Mouse (Mus musculus): ENCODE results near the gene Rasip1.
A peak's percentile ranks its signal among the peaks of the same experiment; 100 is the strongest.

Gene Rasip1

DNA sequence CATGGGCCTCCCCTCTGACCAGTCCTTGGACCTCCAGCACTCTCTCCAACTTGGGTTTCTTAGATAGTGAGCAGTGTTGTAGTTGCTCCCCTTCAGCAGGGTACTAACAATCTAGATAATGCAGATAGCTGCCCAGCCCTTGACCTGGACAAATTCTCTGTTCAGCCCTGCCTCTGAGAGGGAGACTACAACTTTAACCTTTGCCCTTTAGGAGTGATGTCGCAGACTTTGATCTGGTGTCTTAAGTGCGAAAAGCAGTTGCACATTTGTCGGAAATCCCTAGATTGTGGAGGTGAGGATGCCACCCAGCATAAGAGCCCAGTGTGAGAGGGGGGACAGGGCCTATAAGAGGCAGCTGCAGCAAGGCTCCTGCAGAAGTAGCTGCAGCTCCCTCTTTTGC, 2.6 kb upstream of the Rasip1 start:
- DNase-seq (ENCODE audit: low spot score), result no peak

DNA sequence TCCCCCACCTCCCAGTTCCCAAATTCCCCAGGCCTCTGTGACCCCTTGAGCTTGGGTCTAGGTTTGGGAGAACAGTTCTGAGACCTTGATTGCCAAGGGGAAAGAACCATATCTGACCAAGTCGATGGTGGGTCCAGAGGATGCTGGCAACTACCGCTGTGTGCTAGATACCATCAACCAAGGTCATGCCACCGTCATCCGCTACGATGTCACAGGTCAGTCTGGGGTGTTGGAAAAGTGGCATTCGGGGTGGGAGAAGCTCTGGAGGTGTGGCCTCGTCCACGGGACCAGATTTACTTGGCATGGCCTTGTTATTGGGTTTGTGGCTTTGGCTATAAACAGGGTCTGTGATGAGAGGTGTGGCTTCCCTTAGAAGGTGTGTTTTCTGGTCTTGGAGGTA, 1.8 kb upstream of the Rasip1 start:
- DNase-seq (ENCODE audit: low spot score), result no peak

DNA sequence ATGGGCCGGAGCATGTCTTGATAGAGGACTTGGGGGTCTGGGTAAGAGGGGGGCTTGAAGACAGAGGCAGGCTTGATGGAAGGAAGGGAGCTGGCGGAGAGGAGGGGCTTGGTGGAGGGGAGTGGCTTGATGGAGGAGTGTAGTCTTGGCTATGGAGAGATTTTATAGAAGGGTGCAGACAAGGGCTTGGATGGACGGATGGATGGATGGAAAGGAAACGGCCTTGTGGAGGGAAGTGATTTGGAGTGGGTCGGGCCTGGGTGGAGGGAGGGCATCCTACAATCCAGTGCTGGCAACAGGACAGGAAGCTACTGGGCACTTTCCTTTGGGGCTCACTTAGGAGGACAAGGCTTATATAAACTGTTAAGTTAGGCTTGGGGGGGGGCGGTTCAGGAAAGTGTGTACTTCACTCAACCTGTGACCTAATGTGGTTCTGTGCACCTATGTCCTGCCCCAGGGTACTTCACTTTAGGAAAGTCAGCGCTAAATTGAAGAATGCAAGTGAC, 664 bp upstream of the Rasip1 start:
- no peak for DNase-seq (ENCODE audit: low spot score)

DNA sequence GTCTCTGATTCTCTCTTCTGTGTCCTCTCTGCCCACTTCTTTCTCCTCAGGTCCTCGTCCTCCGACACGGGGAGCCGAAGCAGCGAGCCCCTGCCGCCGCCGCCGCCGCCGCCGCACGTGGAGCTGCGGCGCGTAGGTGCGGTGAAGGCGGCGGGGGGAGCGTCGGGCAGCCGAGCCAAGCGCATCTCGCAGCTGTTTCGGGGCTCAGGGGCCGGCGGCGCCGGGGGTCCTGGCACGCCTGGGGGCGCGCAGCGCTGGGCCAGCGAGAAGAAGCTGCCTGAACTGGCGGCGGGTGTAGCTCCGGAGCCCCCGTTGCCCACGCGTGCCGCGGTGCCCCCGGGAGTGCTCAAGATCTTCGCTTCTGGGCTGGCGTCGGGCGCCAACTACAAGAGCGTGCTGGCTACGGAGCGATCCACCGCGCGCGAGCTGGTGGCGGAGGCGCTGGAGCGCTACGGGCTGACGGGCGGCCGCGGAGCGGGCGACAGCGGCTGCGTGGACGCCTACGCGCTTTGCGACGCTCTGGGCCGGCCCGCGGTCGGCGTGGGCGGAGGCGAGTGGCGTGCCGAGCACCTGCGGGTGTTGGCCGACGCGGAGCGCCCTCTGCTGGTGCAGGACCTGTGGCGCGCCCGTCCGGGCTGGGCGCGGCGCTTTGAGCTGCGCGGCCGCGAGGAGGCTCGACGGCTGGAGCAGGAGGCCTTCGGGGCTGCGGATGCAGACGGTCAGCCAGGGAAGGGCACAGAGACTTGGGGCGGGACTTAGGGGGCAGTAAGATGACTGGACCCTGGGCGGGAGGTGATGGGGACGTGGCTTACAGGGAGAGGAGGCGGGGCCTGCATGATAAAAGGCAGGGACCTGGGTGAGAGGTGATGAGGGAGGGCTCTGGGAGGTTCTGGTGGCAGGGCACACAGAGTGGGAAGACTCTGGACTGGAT, 1.3 kb downstream of the Rasip1 start:
- DNase-seq (ENCODE audit: low spot score), result peak; percentile 94

DNA sequence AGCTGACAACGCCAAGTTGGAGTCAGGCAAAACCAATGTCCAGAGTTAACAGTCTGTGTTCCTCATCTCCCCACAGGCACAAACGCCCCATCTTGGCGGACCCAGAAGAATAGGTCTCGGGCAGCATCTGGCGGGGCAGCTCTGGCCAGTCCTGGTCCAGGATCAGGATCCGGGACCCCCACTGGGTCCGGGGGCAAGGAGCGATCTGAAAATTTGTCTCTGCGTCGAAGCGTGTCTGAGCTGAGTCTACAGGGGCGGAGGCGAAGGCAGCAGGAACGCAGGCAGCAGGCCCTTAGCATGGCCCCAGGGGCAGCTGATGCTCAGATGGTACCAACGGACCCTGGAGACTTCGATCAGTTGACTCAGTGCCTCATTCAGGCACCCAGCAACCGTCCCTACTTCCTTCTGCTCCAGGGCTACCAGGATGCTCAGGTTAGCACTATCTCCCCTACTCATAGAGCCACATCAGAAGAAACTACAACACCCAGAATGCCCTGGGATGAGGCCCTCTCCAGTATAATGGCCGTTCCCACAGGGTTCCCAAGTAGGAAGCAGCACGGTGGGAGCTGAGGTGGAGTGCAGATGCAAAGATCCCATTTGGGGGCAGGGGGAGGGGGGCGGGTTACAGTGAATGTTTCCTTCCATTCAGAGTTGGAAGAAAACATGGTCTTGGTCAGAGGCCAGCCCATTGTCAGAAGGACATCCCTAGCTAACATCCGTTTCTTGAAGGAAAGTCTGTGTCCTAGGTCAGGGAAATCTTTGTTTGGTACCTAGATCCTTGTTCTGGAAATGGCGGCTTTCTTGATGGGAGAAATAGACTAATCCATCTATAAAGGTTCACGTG, 3.0 kb downstream of the Rasip1 start:
- no peak for DNase-seq (ENCODE audit: low spot score)

DNA sequence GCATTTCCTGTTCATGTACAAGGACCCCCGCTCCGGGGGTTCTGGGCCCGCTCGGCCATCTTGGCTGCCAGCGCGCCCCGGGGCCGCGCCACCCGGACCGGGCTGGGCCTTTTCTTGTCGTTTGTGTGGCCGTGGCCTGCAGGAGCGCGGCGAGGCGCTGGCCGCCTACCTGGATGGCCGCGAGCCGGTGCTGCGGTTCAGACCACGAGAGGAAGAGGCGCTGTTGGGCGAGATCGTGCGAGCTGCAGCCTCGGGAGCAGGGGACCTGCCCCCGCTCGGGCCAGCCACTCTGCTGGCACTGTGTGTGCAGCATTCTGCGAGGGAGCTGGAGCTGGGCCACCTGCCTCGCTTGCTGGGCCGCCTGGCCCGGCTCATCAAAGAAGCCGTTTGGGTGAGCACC, 5.2 kb downstream of the Rasip1 start:
- DNase-seq (ENCODE audit: low spot score), result no peak

DNA sequence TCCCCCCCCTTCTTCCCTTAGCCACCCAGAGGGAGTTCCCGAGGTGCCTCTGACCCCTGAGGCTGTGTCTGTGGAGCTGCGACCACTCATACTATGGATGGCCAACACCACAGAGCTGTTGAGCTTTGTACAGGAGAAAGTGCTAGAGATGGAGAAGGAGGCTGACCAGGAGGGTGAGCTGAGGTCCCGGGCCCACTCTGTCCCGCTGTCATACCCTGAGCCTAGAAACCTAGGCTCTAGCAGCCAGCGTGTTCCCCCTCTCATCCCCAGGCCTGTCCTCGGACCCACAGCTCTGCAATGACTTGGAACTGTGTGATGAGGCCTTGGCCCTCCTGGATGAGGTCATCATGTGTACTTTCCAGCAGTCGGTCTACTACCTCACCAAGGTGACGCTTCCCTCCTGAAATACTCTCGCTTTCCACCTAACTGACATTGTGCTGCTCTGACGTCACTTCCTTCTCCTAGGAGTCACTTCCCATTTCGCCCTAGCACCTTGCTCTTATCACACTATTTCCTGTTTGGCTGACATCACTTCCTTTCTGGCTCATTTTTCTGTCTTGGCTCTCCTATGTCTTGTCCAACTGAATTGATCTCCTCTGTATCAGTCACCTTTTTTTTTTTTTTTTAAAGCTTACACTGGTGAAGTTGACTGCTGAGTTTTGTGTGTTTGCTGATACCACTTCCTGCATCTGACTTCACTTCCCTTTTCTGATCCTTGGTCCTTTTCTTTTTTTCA, 7.8 kb downstream of the Rasip1 start:
- DNase-seq (ENCODE audit: low spot score), result no peak

DNA sequence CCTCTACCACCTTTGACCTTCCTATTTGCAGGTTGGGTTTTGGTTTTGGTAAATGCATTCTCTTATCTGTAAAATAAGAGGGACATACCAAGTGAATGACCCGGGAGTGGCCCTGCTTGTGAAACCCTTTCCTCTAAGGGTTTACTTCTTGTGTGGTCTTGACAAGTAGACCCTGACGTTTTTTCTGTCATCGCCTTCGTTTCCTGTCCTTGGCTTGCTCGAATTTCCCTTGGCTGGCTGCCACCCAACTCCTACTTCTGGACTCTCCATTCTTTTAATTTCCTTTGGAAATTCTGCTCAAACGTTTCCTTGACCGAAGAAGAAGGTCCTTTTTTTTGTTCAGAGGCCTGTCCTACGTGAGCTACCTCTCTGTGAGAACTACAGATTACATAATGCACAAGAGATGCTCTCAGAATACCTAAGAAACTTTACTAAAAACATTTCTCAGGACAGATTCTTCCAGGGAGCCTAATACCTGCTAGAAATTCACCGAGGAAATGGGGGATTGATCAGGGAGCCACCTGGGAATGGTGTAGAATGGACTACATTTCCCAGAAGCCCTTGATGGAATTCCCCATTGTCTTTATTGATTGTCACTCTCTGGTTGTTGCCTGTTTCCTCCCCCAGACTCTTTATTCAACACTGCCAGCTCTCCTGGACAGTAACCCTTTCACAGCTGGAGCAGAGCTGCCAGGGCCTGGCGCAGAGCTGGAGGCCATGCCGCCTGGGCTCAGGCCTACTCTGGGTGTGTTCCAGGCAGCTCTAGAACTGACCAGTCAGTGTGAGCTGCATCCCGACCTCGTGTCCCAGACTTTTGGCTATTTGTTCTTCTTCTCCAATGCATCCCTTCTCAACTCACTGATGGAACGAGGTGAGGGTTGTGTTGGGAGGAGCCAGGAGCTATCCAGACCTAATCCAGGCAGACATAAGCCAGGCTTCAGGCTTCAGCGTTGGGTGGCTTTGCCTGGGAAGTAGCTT, 8.7 kb downstream of the Rasip1 start:
- DNase-seq (ENCODE audit: low spot score), result no peak

DNA sequence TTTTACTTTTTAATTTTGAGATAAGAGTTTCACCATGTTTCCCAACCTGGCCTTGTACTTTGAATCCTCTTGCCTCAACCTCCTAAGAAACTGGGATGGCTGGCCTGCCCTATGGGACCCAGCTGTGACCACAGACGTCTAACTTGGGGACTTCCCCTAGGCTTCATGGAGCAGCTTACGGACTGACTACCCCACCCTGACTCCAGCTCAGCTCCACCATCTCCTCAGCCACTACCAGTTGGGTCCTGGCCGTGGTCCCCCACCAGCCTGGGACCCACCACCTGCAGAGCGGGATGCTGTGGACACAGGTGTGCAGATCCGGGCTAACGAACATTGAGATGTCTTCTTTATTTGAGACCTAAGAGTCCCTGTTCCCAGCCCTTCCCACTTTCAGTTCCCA, 10.4 kb downstream of the Rasip1 start:
- DNase-seq (ENCODE audit: low spot score), result no peak

DNA sequence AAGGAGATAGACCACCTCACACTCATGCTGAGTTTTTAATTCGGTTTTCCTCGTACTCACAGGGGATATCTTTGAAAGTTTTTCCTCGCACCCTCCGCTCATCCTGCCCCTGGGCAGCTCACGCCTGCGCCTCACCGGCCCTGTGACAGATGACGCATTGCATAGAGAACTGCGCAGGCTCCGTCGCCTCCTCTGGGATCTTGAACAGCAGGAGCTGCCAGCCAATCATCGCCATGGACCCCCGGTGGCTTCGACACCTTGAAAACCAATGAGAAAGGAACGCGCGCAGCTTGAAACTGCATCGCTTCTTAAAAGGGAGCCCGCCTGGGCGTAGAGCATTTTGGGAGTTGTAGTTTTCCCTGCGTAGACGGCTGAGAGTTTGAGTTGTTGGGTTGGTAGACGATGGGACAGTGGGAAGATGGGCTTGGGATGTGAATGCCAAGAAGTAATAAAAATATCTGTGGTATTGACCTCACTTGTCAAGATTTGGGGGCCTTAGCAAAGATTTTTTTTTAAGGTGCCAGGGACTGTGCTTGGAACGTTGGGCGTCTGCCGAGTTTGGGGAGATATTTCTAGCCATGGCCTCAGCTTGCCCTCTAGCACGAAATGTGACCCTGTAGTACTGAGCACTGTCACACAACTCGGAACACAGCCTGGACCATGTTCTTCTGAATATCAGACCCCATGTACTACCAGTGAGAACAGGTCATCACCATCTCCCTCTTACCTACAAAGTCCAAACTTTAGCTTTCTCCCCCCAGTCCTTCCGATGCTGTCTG, 11.5 kb downstream of the Rasip1 start:
- peak; percentile 93 for DNase-seq (ENCODE audit: low spot score)

DNA sequence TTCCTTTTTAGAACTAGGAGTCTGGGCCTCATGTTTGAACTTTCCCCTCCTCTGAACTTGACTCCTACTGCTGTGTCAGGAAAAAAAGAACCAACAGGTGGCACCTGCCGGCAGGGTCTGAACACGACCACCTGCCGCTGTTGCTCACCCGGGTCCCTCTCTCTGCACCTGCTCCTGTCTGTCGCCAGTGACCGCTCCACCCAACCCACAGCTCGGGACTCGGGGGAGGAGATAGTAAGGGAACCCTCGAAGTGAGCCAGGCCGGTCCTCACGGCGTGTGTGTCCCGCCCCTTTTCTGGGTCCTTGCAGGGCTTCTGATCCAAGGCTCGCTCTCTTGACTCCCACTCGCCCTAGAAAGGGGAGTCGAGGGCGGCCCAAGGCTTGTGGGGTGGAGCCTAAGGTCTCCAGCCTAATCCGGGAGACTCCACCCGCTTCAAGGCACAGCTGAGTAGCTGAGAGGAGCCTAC, 12.3 kb downstream of the Rasip1 start, which contains the start of gene Mamstr:
Gene Mamstr (plus strand): TSS at position 417 of the 467 bp plus-strand sequence.
- DNase-seq (ENCODE audit: low spot score), result no peak

DNA sequence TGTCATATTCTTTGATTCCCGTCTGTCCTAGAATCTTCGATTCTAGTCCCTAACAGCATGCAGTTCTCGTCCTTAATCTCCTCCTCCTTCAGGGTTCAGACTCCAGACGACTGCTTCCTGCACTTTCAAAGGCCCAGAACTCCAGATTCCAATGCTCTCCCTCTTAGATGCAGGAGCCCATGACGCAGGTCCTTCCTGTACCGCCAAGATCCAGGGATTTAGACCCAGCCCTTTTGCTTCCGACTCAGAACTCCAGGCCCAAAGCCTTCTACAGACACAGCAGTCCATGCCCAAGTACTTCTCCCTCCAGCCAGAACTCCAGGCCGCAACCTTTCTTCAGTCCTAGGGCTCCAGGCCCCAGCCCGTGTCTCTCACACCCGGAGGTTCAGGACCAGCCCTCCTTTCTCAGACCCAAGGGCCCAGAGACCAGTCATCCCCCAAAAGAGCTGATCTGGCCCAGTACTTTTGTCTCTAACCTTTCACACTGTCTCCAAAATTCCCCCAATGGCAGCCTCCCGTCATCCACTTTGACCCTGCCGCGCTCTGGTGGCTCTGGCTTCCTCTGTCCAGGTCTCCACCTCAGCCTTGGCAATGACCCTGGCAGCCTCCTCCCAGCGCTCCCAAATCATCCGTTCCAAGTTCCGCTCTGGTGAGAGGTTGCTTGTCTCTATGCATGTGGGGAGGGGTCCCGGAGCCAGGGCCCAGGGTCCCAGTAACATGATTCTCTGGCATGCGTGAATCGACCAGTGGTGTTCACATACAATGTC, 13.1 kb downstream of the Rasip1 start:
- DNase-seq (ENCODE audit: low spot score), result no peak

DNA sequence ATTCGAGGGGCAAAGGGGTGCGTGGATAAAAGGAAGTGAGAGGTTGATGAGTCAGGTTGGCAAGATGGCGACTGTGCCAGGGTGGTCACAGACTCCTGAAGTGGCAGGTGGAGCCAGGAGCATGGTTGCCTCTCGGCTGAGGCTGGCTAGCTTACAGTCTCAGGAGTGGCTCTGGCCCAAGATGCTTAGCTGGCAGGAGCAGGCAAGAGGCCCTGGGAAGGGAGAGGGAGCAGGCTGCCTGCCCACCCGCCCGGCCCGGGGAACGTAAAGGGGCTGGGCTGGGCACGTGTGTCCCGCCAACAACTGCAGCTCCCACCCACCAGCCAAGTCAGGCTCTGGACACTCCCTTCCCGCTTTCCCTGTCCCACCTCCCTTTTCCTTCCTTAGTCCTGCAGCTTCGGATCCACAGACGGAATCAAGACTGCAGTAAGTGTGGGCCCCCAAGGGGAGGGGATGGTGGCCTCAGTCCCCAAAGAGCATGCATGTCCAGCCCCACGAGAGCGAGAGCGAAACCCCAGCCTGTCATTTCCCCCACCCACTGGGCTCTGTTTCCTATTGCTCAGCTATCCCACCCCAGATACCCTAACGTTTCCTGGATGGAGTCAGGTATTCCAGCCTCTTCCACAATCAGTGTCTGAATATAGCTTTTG, 14.2 kb downstream of the Rasip1 start:
- peak; percentile 44 for DNase-seq (ENCODE audit: low spot score)

DNA sequence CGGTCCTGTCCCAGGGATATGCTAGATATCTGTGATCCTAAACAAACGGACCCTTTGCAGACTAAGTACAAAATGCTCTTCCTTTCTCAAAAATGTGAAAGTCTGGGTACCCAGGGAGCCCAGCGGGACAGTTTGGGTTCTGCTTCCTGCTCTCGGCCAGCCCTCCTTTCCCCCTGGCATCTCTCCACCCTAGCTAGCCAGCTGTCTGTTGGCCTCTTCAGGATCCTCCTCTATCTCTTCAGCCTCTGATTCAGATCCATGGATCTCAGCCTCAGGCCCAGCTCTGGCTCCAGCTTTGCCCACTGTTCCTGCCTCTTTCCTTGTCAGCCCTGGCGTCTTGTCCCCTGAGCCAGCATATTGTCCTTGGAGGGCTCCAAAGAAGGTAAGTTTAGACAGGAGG, 14.8 kb downstream of the Rasip1 start:
- DNase-seq (ENCODE audit: low spot score), result no peak

DNA sequence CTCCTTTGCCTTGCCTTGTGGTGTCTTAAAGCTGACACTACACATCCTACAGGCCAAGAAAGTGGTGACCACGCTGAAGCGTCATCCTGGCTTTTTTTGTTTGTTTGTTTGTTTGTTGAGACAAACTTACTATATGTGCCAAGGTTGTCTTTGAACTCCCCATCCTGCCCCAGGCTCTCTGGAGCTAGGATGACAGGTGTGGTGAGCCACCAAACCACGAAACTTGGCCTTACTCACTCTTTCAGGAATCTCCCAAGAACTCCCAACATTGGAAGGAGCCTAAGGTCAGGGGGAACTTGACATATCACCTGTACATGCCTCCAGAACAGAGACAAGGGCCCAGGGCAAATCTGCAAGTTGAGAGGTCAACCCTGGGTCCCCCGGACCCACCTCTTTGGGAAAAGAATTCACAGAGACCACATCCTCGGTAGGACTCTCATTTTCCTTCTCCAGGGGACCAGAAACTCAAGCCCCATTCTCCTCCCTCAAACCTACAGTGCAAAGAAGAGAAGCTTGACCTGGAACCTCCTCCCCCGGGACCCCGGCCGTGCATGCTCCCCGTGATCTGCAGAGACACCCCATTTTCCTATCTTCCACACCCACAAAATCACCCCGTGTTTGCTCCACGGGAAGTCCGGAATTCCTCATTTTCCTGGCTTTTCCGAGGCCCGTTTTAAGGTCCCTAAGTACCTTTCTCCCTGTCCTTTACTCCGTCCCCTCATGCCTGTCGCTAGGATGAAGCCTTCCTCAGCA, 15.4 kb downstream of the Rasip1 start:
- DNase-seq (ENCODE audit: low spot score), result no peak

DNA sequence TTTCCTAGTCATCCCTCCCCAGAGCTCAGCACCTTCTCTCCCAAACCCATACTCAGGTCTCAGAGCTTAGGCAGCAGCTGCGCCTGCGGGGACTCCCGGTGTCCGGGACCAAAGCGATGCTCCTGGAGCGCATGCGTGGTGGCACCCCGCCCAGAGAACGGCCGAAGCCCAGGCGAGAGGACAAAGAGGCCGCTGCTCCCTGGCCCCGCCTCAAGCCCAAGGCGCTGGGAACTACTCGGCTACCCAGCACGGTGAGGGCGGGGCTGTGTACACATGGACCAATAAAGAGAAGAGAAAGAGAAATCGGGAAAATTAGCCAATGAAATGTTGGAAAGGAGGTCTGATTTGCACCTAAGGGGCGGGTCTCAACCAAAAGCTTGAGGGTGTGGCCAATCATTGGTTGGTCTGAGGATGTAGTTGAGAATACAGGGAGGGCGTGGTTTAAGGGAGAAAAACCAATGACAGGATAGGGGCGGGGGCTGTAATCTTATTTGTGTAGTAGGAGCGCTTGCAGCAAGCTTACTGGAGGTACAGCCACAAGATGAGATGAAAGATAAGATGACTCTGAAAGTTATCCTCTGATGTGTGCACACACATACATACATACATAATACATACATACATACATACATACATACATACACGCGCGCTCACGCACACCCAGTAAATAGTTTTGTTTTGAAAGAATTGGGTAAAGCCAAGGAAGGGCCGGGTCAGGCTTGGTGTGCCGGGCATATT, 16.3 kb downstream of the Rasip1 start:
- DNase-seq (ENCODE audit: low spot score), result peak; percentile 95

DNA sequence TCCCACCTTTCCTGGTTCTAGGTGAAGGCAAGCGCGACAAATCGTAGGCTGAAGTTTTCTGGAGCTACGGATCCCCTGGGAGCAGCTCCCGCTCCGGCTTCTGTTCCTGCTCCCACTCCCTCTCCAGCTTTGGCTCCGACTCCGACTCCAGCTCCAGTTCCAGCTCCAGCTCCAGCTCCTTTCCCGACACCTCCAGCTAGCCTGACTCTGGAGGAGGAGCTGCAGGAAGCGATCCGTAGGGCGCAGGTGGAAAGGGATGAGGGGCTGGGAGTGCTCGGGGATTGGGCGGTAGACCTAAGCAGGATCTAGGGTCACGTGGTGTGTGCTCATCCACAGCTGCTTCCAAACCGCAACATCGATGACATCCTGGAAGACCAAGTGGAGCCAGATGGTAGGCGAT, 16.9 kb downstream of the Rasip1 start:
- DNase-seq (ENCODE audit: low spot score), result peak; percentile 37
